Mouse (Mus musculus): ENCODE data around the gene Fam89b.

The Fam89b gene

GRCm38 (mm10) chr19:5729444-5729815, at the start of gene Fam89b:
Gene Fam89b, minus strand, starts transcription at chr19:5729653.
- DNase-seq: peak; percentile 82

- no peak for DNase-seq
Observed at GRCm38 (mm10) chr19:5778312-5778711, 48.9 kb upstream of the Fam89b start.

- DNase-seq: no peak
Observed at GRCm38 (mm10) chr19:5777387-5778032, 48.1 kb upstream of the Fam89b start.

GRCm38 (mm10) chr19:5770925-5771860, 41.7 kb upstream of the Fam89b start, which contains the start of gene Scyl1:
Gene Scyl1, minus strand, starts transcription at chr19:5771419.
- DNase-seq: peak; percentile 89

GRCm38 (mm10) chr19:5770311-5770710, 40.9 kb upstream of the Fam89b start:
- no peak for DNase-seq

GRCm38 (mm10) chr19:5767271-5767670, 37.8 kb upstream of the Fam89b start:
- DNase-seq: no peak

GRCm38 (mm10) chr19:5763163-5763562, 33.7 kb upstream of the Fam89b start:
- no peak for DNase-seq

GRCm38 (mm10) chr19:5758878-5759403, 29.5 kb upstream of the Fam89b start:
- DNase-seq: no peak

- DNase-seq: peak; percentile 53
Observed at GRCm38 (mm10) chr19:5756991-5757636, 27.7 kb upstream of the Fam89b start.

- DNase-seq: peak; percentile 42
Observed at GRCm38 (mm10) chr19:5756321-5756985, 27.0 kb upstream of the Fam89b start.

- DNase-seq: no peak
Observed at GRCm38 (mm10) chr19:5751742-5752141, 22.3 kb upstream of the Fam89b start.

GRCm38 (mm10) chr19:5750951-5751350, 21.5 kb upstream of the Fam89b start:
- DNase-seq: no peak

GRCm38 (mm10) chr19:5749476-5749875, 20.0 kb upstream of the Fam89b start:
- no peak for DNase-seq

- DNase-seq: no peak
Observed at GRCm38 (mm10) chr19:5746907-5747363, 17.5 kb upstream of the Fam89b start.

GRCm38 (mm10) chr19:5745756-5746710, 16.6 kb upstream of the Fam89b start:
- no peak for DNase-seq

GRCm38 (mm10) chr19:5743576-5743975, 14.1 kb upstream of the Fam89b start:
- no peak for DNase-seq

GRCm38 (mm10) chr19:5742241-5742641, 12.8 kb upstream of the Fam89b start:
- no peak for DNase-seq

- DNase-seq: peak; percentile 77
Observed at GRCm38 (mm10) chr19:5741641-5742240, 12.3 kb upstream of the Fam89b start.

- peak; percentile 71 for DNase-seq
Observed at GRCm38 (mm10) chr19:5740320-5741317, 11.2 kb upstream of the Fam89b start, which contains the start of gene Ltbp3. Gene Ltbp3, plus strand, starts transcription at chr19:5740904.

Measured in right cerebral cortex, postnatal 4 days (tissue).